Mouse (Mus musculus): ENCODE measurements around the gene Nup133. TPM values are rescaled to one million over a fixed set of nuclear protein-coding genes. Genes with fewer than 3 reads are reported as not detected.

Gene Nup133
- 55.2 and 63.0 TPM in 2 replicates for polyA plus RNA-seq (2014; fragmentation: Nextera tagmentation; extraction: Ambion mirVana)

- Histone ChIP-seq H3K27ac (replicated peaks; ENCODE audit: low read depth, low read length) (no peak within 1 kb of the TSS; the same call in 1 of the 2 replicates), H3K36me3 (replicated peaks; ENCODE audit: control insufficient read depth, insufficient read depth, low read depth, low read length) (no peaks in the 10 kb centered on the region), H3K9me3 (replicated peaks; ENCODE audit: control insufficient read depth, low read length) (no peaks in the 10 kb centered on the region), H3K9ac (replicated peaks; ENCODE audit: low read length) (peak within 1 kb of the TSS; percentile 83), H3K4me1 (ENCODE audit: control insufficient read depth, insufficient read depth, low read length) (no peaks in the 10 kb centered on the region), H3K4me3 (ENCODE audit: low read depth, low read length) (peak within 1 kb of the TSS; percentile 99), H3K27me3 (ENCODE audit: control insufficient read depth, insufficient read depth, low read length) (no peaks in the 10 kb centered on the region), H3K4me2 (ENCODE audit: low read depth, low read length) (peak within 1 kb of the TSS; percentile 81)
- peak; percentile 80 for ATAC-seq (replicated peaks; ENCODE audit: insufficient number of reproducible peaks, low FRiP score, low TSS enrichment, low read depth)
- under 1% methylated on average over 77 of the region's 77 CpGs for WGBS
- DNase-seq (ENCODE audit: low spot score) = peak; percentile 100
Measured at GRCm38 (mm10) chr8:123948942-123949685, at the start of gene Nup133. Gene Nup133, minus strand, starts transcription at chr8:123949265.

GRCm38 (mm10) chr8:123993997-123994396 is 44.9 kb upstream of the Nup133 start:
- no peak for ATAC-seq (replicated peaks; ENCODE audit: insufficient number of reproducible peaks, low FRiP score, low TSS enrichment, low read depth)
- peak; percentile 30 for DNase-seq (ENCODE audit: low spot score)
- WGBS = 83% methylated on average over 3 of the region's 3 CpGs
- Histone ChIP-seq H3K9me3 (replicated peaks; ENCODE audit: control insufficient read depth, low read length) (no peaks in the 10 kb centered on the region), H3K4me3 (ENCODE audit: low read depth, low read length) (no peak overlapping the region), H3K36me3 (replicated peaks; ENCODE audit: control insufficient read depth, insufficient read depth, low read depth, low read length) (no peaks in the 10 kb centered on the region; the same call in 1 of the 2 replicates), H3K27me3 (ENCODE audit: control insufficient read depth, insufficient read depth, low read length) (no peaks in the 10 kb centered on the region), H3K27ac (replicated peaks; ENCODE audit: low read depth, low read length) (no peak overlapping the region), H3K4me2 (ENCODE audit: low read depth, low read length) (no peak overlapping the region), H3K4me1 (ENCODE audit: control insufficient read depth, insufficient read depth, low read length) (no peaks in the 10 kb centered on the region), H3K9ac (replicated peaks; ENCODE audit: low read length) (no peak overlapping the region)

GRCm38 (mm10) chr8:123993597-123993996 is 44.5 kb upstream of the Nup133 start:
- no peak for DNase-seq (ENCODE audit: low spot score)
- Histone ChIP-seq H3K27me3 (ENCODE audit: control insufficient read depth, insufficient read depth, low read length) (no peaks in the 10 kb centered on the region), H3K4me2 (ENCODE audit: low read depth, low read length) (no peak overlapping the region), H3K9ac (replicated peaks; ENCODE audit: low read length) (no peak overlapping the region), H3K27ac (replicated peaks; ENCODE audit: low read depth, low read length) (no peak overlapping the region), H3K9me3 (replicated peaks; ENCODE audit: control insufficient read depth, low read length) (no peaks in the 10 kb centered on the region), H3K4me3 (ENCODE audit: low read depth, low read length) (no peak overlapping the region), H3K36me3 (replicated peaks; ENCODE audit: control insufficient read depth, insufficient read depth, low read depth, low read length) (no peaks in the 10 kb centered on the region; the same call in 1 of the 2 replicates), H3K4me1 (ENCODE audit: control insufficient read depth, insufficient read depth, low read length) (no peaks in the 10 kb centered on the region)
- ATAC-seq (replicated peaks; ENCODE audit: insufficient number of reproducible peaks, low FRiP score, low TSS enrichment, low read depth) = no peak
- WGBS = 87% methylated on average over 5 of the region's 5 CpGs

- Histone ChIP-seq H3K9me3 (replicated peaks; ENCODE audit: control insufficient read depth, low read length) (no peaks in the 10 kb centered on the region), H3K27ac (replicated peaks; ENCODE audit: low read depth, low read length) (no peak overlapping the region), H3K4me3 (ENCODE audit: low read depth, low read length) (no peak overlapping the region), H3K27me3 (ENCODE audit: control insufficient read depth, insufficient read depth, low read length) (no peaks in the 10 kb centered on the region), H3K4me1 (ENCODE audit: control insufficient read depth, insufficient read depth, low read length) (no peaks in the 10 kb centered on the region), H3K4me2 (ENCODE audit: low read depth, low read length) (no peak overlapping the region), H3K36me3 (replicated peaks; ENCODE audit: control insufficient read depth, insufficient read depth, low read depth, low read length) (no peaks in the 10 kb centered on the region; the same call in 1 of the 2 replicates), H3K9ac (replicated peaks; ENCODE audit: low read length) (no peak overlapping the region)
- 86% methylated on average over 8 of the region's 8 CpGs for WGBS
- DNase-seq (ENCODE audit: low spot score) (no peak), ATAC-seq (replicated peaks; ENCODE audit: insufficient number of reproducible peaks, low FRiP score, low TSS enrichment, low read depth) (no peak)
Measured at GRCm38 (mm10) chr8:123992587-123992986, 43.5 kb upstream of the Nup133 start.

GRCm38 (mm10) chr8:123990277-123991049 is 41.4 kb upstream of the Nup133 start:
- no peak overlapping the region for H3K9ac ChIP-seq (replicated peaks; ENCODE audit: low read length)
- H3K4me1 ChIP-seq (ENCODE audit: control insufficient read depth, insufficient read depth, low read length) = no peaks in the 10 kb centered on the region
- ATAC-seq (replicated peaks; ENCODE audit: insufficient number of reproducible peaks, low FRiP score, low TSS enrichment, low read depth) = no peak
- no peak overlapping the region for H3K27ac ChIP-seq (replicated peaks; ENCODE audit: low read depth, low read length)
- no peak overlapping the region for H3K4me3 ChIP-seq (ENCODE audit: low read depth, low read length)
- H3K36me3 ChIP-seq (replicated peaks; ENCODE audit: control insufficient read depth, insufficient read depth, low read depth, low read length) = no peaks in the 10 kb centered on the region; the same call in 1 of the 2 replicates
- no peaks in the 10 kb centered on the region for H3K27me3 ChIP-seq (ENCODE audit: control insufficient read depth, insufficient read depth, low read length)
- WGBS = 85% methylated on average over 13 of the region's 13 CpGs
- no peaks in the 10 kb centered on the region for H3K9me3 ChIP-seq (replicated peaks; ENCODE audit: control insufficient read depth, low read length)
- H3K4me2 ChIP-seq (ENCODE audit: low read depth, low read length) = no peak overlapping the region
- no peak for DNase-seq (ENCODE audit: low spot score)

GRCm38 (mm10) chr8:123989128-123989527 is 40.1 kb upstream of the Nup133 start:
- H3K4me1 ChIP-seq (ENCODE audit: control insufficient read depth, insufficient read depth, low read length) = no peaks in the 10 kb centered on the region
- no peaks in the 10 kb centered on the region for H3K27me3 ChIP-seq (ENCODE audit: control insufficient read depth, insufficient read depth, low read length)
- ATAC-seq (replicated peaks; ENCODE audit: insufficient number of reproducible peaks, low FRiP score, low TSS enrichment, low read depth) = no peak
- H3K36me3 ChIP-seq (replicated peaks; ENCODE audit: control insufficient read depth, insufficient read depth, low read depth, low read length) = no peaks in the 10 kb centered on the region; the same call in 1 of the 2 replicates
- no peak overlapping the region for H3K9ac ChIP-seq (replicated peaks; ENCODE audit: low read length)
- no peaks in the 10 kb centered on the region for H3K9me3 ChIP-seq (replicated peaks; ENCODE audit: control insufficient read depth, low read length)
- 76% methylated on average over 7 of the region's 7 CpGs for WGBS
- DNase-seq (ENCODE audit: low spot score) = no peak
- H3K27ac ChIP-seq (replicated peaks; ENCODE audit: low read depth, low read length) = no peak overlapping the region
- H3K4me3 ChIP-seq (ENCODE audit: low read depth, low read length) = no peak overlapping the region
- H3K4me2 ChIP-seq (ENCODE audit: low read depth, low read length) = no peak overlapping the region

- H3K27ac ChIP-seq (replicated peaks; ENCODE audit: low read depth, low read length) = no peak overlapping the region
- DNase-seq (ENCODE audit: low spot score) (no peak), ATAC-seq (replicated peaks; ENCODE audit: insufficient number of reproducible peaks, low FRiP score, low TSS enrichment, low read depth) (no peak)
- no peaks in the 10 kb centered on the region for H3K36me3 ChIP-seq (replicated peaks; ENCODE audit: control insufficient read depth, insufficient read depth, low read depth, low read length)
- 63% methylated on average over 6 of the region's 6 CpGs for WGBS
- H3K9ac ChIP-seq (replicated peaks; ENCODE audit: low read length) = no peak overlapping the region
- no peak overlapping the region for H3K4me3 ChIP-seq (ENCODE audit: low read depth, low read length)
- H3K9me3 ChIP-seq (replicated peaks; ENCODE audit: control insufficient read depth, low read length) = no peaks in the 10 kb centered on the region
- no peaks in the 10 kb centered on the region for H3K27me3 ChIP-seq (ENCODE audit: control insufficient read depth, insufficient read depth, low read length)
- H3K4me1 ChIP-seq (ENCODE audit: control insufficient read depth, insufficient read depth, low read length) = no peaks in the 10 kb centered on the region
- H3K4me2 ChIP-seq (ENCODE audit: low read depth, low read length) = no peak overlapping the region
Measured at GRCm38 (mm10) chr8:123988605-123989038, 39.6 kb upstream of the Nup133 start.

Measured in embryonic facial prominence, embryonic 11.5 days (tissue).